Mouse (Mus musculus) thymus, postnatal 0 days (tissue): Measurements from ENCODE around the gene Fbxl16. TPM values are rescaled to one million over a fixed set of nuclear protein-coding genes. Genes with fewer than 3 reads are reported as not detected.

Source experiments
- DNase-seq: peaks from one replicate; pipeline ENCODE4 v3.0.0-alpha.2; 2015; ENCODE audit warnings: low spot score
- microRNA-seq: library from miRNA; unstranded; fragments of <30 nt; microRNA quantifications from one replicate; pipeline ENCODE4, GENCODE M21; 2016; ENCODE audit warnings: borderline number of aligned reads
- polyA plus RNA-seq: library from polyadenylated mRNA; unstranded; fragments of >200 nt; fragmentation: Nextera tagmentation; extraction: Ambion mirVana; gene quantifications from 2 replicates; pipeline ENCODE4 v1.2.1, GENCODE M21; 2015

The Fbxl16 gene
- polyA plus RNA-seq, 1 experiment from 2014 or later: not detected

GRCm38 (mm10) chr17:25869954-25870353 lies 61.1 kb downstream of the Fbxl16 start:
- DNase-seq: no peak

Small RNAs within 50 kb of the gene (microRNA-seq; reads per million reads assigned to microRNA genes)
- not detected for gene Mir3082
- not detected for gene Mir6966

Other genes with a start within 250 kb of the Fbxl16 start
- 0.23 and 0.26 TPM in 2 replicates for gene Sox8, start 238.4 kb upstream of the Fbxl16 start, polyA plus RNA-seq
- gene Lmf1, start 230.0 kb upstream of the Fbxl16 start, polyA plus RNA-seq: 15.5 and 16.1 TPM in 2 replicates
- gene Gng13, start 91.9 kb upstream of the Fbxl16 start, polyA plus RNA-seq: 4.6 and 5.5 TPM in 2 replicates
- gene Chtf18, start 81.7 kb upstream of the Fbxl16 start, polyA plus RNA-seq: 21.1 and 23.5 TPM in 2 replicates
- 16.9 and 18.7 TPM in 2 replicates for gene Rpusd1, start 81.4 kb upstream of the Fbxl16 start, polyA plus RNA-seq
- gene Mslnl, start 73.0 kb upstream of the Fbxl16 start, polyA plus RNA-seq: 0.14 and 0.36 TPM in 2 replicates
- gene Msln, start 54.7 kb upstream of the Fbxl16 start, polyA plus RNA-seq: 12.0 and 13.7 TPM in 2 replicates
- gene Narfl, start 35.3 kb upstream of the Fbxl16 start, polyA plus RNA-seq: 29.0 and 30.9 TPM in 2 replicates
- 55.2 and 60.5 TPM in 2 replicates for gene Haghl, start 23.4 kb upstream of the Fbxl16 start, polyA plus RNA-seq
- gene Ccdc78, start 22.5 kb upstream of the Fbxl16 start, polyA plus RNA-seq: 0.27 and 0.47 TPM in 2 replicates
- 126 and 131 TPM in 2 replicates for gene Fam173a, start 16.2 kb upstream of the Fbxl16 start, polyA plus RNA-seq
- gene AC134908.4, start 13.4 kb upstream of the Fbxl16 start, polyA plus RNA-seq: not detected in 2 replicates
- 68.5 and 71.6 TPM in 2 replicates for gene Metrn, start 11.9 kb upstream of the Fbxl16 start, polyA plus RNA-seq
- 25.8 and 27.3 TPM in 2 replicates for gene Wdr24, start 14.5 kb downstream of the Fbxl16 start, polyA plus RNA-seq
- gene Jmjd8, start 19.8 kb downstream of the Fbxl16 start, polyA plus RNA-seq: 28.8 and 32.2 TPM in 2 replicates
- 181 and 191 TPM in 2 replicates for gene Stub1, start 24.3 kb downstream of the Fbxl16 start, polyA plus RNA-seq
- gene Rhbdl1, start 28.2 kb downstream of the Fbxl16 start, polyA plus RNA-seq: 0.38 and 0.45 TPM in 2 replicates
- 1.2 and 1.5 TPM in 2 replicates for gene Gm20683, start 32.7 kb downstream of the Fbxl16 start, polyA plus RNA-seq
- 19.7 and 22.6 TPM in 2 replicates for gene Rhot2, start 35.8 kb downstream of the Fbxl16 start, polyA plus RNA-seq
- 9.8 and 10.1 TPM in 2 replicates for gene Wdr90, start 52.4 kb downstream of the Fbxl16 start, polyA plus RNA-seq
- gene Mcrip2, start 59.7 kb downstream of the Fbxl16 start, polyA plus RNA-seq: 24.1 and 24.5 TPM in 2 replicates
- 43.5 and 47.0 TPM in 2 replicates for gene Mettl26, start 66.0 kb downstream of the Fbxl16 start, polyA plus RNA-seq
- 0.46 and 0.51 TPM in 2 replicates for gene Wfikkn1, start 71.8 kb downstream of the Fbxl16 start, polyA plus RNA-seq
- 14.9 and 20.0 TPM in 2 replicates for gene Rab40c, start 110.6 kb downstream of the Fbxl16 start, polyA plus RNA-seq
- 28.8 and 34.6 TPM in 2 replicates for gene Pigq, start 135.9 kb downstream of the Fbxl16 start, polyA plus RNA-seq
- gene Nhlrc4, start 135.9 kb downstream of the Fbxl16 start, polyA plus RNA-seq: 0.36 and 0.46 TPM in 2 replicates
- gene A930017K11Rik, start 143.5 kb downstream of the Fbxl16 start, polyA plus RNA-seq: not detected in 2 replicates
- 15.3 and 17.0 TPM in 2 replicates for gene Capn15, start 176.7 kb downstream of the Fbxl16 start, polyA plus RNA-seq